Mouse (Mus musculus): ENCODE results near the gene Pth2.

- no peak for TF ChIP-seq CTCF (IDR thresholded peaks at IDR 0.05; ENCODE audit: extremely low read depth, insufficient read depth, low read length)
- no peak for TF ChIP-seq POLR2A (IDR thresholded peaks at IDR 0.05; ENCODE audit: extremely low read depth, insufficient read depth, low read length)
Observed at GRCm38 (mm10) chr7:45180896-45181477, at the start of gene Pth2.
